Mouse (Mus musculus): ENCODE results near the gene Klf1.

The Klf1 gene

GRCm38 (mm10) chr8:84901752-84902151 is at the start of gene Klf1:
Gene Klf1, plus strand, starts transcription at chr8:84901928.
- peak in 1 of 2 experiments; percentile 15 for DNase-seq

DNA sequence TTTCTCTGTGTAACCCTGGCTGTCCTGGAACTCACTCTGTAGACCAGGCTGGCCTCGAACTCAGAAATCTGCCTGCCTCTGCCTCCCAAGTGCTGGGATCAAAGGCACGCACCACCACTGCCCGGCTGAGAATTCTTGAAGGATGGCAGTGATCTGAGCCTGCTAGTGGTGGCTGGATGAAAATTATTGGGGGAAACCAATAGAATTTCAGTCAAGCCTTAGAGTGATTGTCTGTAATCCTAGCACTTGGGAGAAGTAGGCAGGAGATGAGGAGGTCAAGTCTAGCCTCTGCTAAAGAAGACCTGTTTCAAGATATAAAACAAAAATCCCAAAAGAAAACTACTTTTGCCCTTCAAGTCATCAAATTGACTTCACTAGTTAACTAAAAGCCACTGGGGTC is 45.3 kb upstream of the Klf1 start:
- no peak for DNase-seq

DNA sequence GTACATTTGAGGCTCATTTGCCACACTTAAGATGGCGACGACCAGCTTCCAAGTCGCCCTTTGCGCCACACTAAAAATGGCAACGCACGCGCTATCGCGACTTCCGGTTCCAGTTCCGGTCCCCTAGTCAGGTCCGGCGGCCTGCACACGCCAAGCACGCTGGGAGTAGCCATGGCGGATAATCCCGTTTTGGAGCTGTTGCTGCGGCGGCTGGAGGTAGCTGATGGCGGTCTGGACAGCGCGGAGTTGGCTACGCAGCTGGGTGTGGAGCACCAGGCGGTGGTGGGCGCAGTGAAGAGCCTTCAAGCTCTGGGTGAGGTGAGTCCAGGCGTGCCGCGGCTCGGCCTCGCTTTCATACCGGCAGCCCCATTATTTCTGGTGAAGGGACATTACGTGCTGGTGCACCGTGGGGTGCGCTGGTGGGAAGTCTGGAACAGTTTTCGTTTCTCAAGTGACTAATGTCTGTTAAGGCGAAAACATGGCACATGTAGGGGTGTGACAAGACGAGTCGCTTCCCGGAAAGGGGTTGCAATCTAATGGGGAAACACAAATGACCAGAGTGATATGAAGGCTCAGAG is 44.8 kb upstream of the Klf1 start, which contains the start of gene Farsa:
Farsa (plus strand) TSS at position 126 of the 578 bp plus-strand sequence.
- DNase-seq, result peak; percentile 92 to 95

DNA sequence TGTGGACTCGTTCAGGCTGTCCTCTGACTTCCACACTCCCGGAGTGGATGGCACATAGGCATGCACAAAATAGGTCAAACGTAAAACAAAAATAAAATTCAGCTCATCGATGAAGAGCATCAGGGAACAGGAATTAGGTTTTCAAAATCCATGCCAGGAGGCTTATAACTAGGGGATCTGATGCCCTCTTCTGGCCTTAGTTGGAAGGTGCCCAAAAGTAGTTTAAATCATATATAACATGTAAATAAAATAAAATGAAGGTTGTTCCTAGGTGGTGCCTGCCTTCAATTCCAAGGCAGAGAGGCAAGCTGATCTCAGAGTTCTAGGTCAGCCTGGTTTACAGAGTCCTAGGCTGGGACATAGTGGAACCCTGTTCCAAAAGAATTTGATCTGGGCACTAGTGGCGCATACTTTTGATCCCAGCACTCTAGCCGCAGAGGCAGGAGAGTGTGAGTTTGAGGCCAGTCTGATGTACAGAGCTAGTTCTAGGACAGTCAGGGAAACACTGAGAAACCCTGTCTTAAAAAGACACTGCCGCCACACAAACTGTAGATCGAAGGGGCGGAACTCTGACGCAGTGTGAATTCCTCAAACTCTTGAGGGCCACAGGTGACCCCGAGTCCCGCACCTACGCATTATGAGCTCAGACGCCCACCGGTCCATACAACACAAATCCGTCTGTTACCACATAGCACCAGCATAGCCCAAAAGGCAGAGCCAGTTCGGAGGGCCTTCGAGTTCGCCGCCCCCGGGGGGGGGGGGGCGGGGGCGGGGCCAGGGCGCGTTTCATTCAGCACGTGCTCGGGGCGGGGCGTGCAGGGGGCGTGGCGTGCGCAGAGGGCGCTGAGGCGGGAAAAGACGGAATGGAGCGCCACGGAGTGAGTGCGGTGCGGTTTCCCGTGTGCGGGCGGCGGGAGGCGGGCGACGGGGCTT is 30.1 kb upstream of the Klf1 start, which contains the start of gene Syce2:
Syce2 (plus strand) TSS at position 736 of the 933 bp plus-strand sequence.
- DNase-seq, result peak; percentile 66 to 83

DNA sequence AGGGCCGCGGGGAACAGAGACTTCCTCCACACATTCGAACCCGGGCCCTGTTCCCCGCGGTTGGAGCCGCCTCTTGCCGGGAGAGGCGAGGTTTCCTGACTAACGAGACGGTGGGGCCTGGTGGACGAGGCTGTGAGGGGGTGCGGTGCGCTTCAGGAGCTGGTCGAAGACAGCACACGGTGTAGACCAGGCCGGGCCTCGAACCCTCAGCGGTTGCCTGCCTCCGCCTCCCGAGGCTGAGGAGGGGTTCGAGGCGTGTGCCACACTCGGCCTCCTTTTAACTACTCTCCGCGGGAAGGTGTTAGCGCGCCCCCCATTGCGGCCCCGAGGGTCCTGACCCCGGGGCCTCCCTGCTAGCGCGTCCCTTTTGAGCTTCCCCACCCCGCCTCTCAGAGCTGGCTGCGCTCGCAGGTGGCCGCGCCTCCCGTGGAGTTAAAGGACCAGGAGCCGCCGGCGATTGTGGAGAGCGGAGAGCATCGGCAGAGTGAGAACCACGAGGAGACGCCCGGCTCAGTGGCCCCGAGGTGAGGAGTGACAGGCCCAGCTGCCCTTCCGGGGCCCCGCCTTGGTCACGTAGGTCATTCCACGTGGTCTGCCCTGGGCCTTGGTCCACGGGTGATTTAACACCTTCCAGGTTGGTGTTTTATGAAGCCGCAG is 29.3 kb upstream of the Klf1 start:
- peak; percentile 32 to 42 for DNase-seq

DNA sequence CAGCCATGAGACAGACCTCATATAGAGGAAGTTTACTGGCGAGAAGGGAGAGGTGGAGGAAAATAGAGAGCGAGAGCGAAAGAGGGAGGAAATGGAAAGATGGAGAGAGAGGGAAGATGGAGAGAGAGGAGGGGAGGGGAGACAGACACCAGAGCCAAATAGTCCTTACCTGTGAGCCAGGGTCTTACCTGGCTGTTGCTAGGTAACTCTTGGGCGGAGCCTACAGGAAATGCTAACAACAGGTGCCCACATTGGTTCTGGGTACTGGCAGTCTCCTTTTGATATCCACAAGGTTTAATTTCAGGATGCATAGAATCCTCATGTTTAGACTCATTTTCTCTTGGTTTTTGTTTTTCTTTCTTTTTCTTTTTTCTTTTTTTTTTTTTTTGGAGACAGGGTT is 28.7 kb upstream of the Klf1 start:
- no peak for DNase-seq

- DNase-seq, result no peak
Measured at GRCm38 (mm10) chr8:84874339-84874738, 27.4 kb upstream of the Klf1 start.

DNA sequence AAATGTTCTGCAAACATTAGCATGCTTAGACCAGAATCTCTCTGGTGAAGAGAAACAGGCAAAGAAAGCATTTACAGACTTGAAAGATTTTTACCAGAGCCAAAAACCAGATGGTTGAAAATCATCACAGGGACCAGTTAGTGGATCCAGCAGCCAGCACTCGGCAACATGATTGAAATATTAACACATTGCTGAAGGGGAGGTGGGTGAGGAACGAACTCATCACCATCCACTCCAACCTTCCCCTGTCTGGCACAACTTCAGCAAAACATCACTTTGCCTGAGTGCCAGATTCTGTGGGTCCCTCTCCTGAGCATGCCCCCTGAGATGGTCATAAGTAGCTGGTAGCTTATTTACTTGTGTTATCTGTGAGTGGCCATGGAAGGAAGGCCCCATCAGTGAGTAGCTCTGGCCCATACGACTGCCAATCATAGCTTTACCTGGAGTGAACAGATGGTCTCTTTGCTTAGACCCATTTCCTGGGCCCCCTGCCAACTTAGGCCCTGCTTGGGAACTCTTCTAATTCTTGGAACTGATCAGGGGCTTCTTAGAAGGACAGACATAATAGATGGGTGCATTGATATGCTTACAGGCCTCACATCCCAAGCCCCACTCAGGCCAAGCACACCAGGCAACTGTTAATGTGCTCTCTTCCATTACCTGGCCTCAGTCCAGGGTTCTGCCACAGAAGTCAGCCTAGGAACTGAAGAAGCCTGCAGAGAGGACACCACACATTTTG is 24.3 kb upstream of the Klf1 start:
- peak; percentile 86 to 91 for DNase-seq

DNA sequence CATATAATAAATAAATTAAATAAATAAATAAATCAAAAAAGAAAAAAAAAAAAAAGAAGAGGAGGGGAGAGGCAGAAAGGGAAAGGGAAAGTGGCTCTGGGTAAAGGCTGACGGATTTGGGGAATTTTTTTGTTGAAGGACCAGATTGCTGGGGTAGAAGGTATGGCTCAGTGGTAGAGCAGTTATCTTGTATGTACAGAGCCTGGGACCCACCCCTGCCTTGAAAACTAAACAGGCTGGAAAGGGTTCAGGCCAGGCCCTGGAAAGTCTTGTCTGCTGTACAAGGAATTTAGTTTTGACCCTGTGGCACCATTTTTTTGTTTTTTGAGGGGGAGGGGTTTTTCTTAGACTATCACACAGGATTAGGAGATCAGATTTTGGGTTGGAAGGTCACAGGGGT is 22.8 kb upstream of the Klf1 start:
- no peak for DNase-seq

GRCm38 (mm10) chr8:84884728-84885127 is 17.0 kb upstream of the Klf1 start:
- no peak for DNase-seq

- no peak for DNase-seq
Measured at GRCm38 (mm10) chr8:84888280-84888679, 13.4 kb upstream of the Klf1 start.

- DNase-seq, result no peak
Measured at GRCm38 (mm10) chr8:84889141-84889540, 12.6 kb upstream of the Klf1 start.

DNA sequence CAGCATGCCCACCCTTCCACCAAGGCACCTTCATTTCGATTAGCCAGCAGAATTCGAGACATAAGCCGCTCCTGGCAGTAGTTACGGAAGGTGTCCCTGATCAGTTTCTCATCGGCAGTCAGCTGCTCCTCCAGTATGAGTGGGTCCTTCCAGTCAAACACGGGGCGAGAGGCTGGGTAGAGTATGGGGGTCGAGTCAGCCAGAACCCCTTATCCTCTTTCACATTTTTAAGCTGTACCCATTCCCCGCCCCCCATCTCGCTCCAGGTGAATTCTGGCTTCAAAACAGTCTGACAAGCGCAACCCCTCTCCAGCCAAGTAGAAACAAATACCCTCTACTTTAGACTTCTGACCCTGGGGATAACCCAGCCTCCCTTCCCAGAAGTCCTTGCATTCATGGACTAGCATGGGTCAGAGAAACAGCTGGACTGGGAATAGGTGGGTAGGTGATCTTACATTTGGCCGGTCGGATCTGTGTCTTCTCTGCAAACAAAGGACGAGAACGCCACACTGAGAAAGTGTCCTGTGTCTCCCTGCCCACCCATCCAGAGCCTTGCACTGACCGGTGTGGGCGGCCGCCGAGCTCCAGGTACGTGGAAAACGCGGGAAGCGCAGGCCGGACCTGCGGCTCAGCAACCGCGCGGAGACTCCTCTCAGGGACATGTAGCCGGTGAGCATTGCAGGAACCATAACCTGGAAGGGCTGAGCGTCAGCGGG is 8.6 kb upstream of the Klf1 start:
- no peak for DNase-seq

DNA sequence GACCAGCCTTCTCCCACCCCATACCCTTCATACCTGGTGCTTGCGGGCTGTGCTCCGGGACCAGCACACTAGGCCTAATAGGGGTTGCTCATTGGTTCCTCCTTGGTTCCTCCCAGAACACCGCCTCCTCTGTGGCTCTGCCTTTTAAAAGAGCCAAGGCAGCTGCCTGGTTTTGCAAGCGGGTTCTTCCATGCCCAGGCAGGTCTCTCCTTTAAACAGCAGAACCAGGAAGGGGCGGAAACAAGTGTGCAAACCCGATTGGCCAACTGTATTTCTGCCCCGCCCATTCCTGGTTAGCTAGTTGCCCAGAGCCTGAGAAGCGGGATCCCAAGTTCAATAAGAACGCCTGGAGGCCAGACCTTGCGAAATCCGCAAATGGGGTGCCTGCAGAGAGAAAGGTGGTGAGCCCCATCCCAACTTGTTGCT is 8.0 kb upstream of the Klf1 start, which contains the start of gene Gcdh:
Gcdh (minus strand) TSS at position 213 of the 426 bp plus-strand sequence.
- DNase-seq, result peak; percentile 90 to 92

DNA sequence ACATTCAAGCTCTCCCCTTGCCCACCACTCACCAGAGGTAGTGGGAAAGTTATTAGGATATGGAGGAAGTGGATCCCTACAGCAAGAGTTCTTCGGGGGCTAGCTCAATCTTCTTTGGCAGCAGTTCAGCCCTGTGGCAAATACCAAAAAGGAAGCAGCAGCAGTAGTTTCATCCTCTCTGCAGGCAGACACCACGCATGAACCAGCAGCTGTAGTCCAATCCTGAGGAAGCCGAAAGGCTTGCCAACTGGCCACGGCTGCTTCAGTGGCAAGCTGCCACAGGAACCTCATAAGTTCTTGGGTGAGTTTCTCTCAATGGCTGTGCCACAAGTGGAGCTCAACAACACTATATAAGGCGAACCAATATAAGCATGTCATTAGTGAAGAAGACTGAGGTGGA is 5.8 kb upstream of the Klf1 start:
- no peak for DNase-seq

DNA sequence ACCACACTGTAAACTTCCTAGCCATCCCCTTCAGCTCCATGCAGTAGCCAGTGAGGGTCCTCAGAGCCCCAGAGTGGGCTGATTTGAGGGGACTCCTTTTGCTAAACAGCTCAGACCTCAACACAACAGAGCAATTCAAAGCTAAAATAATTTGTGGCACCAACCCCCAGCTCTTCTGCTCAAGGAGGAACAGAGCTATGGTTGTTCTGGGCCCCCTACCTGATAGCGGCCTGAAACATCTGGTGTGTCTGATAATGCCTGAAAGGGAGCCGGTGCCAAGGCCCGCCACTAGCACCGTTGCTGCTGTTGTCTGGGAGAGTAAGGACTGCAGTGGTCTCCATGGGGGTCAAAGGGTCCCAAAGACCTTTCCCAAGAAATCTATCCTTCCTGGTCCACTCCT is 657 bp upstream of the Klf1 start:
- DNase-seq, result no peak

DNA sequence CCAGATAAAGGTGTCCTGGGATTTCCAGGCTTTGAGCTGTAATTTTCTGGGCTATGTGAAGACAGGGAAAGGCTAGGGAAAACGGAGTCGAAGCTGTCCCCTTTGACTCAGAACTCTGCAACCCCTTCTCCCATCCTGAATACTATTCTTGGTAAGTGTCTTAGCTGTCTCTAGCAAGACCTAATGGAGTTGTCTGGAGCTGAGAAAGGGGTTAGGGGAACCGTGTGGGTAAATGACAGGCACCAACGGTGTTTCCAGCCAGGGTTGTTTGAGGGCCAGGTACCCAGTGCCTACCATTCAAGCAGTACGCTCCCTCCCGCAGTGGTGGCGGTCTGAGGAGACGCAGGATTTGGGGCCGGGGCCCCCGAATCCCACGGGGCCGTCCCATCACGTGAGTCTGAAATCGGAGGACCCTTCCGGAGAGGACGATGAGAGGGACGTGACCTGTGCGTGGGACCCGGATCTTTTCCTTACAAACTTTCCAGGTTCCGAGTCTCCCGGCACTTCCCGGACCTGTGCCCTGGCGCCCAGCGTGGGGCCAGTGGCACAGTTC is 715 bp downstream of the Klf1 start:
- DNase-seq, result no peak

- peak; percentile 99 for DNase-seq
Measured at GRCm38 (mm10) chr8:84902920-84903661, 1.4 kb downstream of the Klf1 start.

DNA sequence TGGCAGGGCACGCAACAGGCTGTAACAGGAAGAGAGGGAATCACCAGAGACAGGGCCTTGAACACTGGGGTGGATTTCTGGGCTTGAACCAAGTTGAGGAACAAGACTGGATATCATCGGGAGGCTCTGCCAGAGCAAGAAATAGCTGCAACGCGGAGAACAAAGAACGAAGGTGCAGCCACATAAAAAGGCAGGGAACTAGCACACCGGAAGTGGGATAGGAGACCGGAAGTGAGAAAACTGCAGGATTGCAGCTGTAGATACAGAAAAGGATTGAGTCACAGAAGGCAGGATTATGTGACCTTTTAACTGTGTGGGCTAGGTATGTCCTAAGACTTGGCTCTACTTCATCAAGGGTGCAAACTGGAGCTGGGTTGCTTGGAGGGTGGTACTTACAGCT is 2.6 kb downstream of the Klf1 start:
- no peak for DNase-seq

GRCm38 (mm10) chr8:84907037-84907436 is 5.3 kb downstream of the Klf1 start:
- no peak for DNase-seq

GRCm38 (mm10) chr8:84907493-84907892 is 5.8 kb downstream of the Klf1 start:
- no peak for DNase-seq
